Mouse (Mus musculus) kidney, postnatal 0 days (tissue): ENCODE data around the gene Gps1. TPM values are rescaled to one million over a fixed set of nuclear protein-coding genes. Genes with fewer than 3 reads are reported as not detected.

Experiments used
- ATAC-seq: fragments of 200-750 bp; cut with Nextera tagmentation; replicated peaks from 2 replicates; pipeline ENCODE4 v1.8.0; 2017; ENCODE audit warnings: low read depth, moderate number of reproducible peaks, moderate TSS enrichment, moderate library complexity; ENCODE audit not compliant: low FRiP score
- DNase-seq: peaks from one replicate; pipeline ENCODE4 v3.0.0-alpha.2; 2016; ENCODE audit warnings: low spot score
- H3K27ac ChIP-seq: fragments of 300-500 bp; sonication (generic); 2 replicates; pipeline ENCODE4 v1.5.1; 2014; ENCODE audit warnings: mild to moderate bottlenecking
- H3K27me3 ChIP-seq: fragments of 300-500 bp; sonication (generic); 2 replicates; pipeline ENCODE4 v1.6.1; 2014; ENCODE audit warnings: low read length, mixed read lengths; ENCODE audit not compliant: insufficient read depth
- H3K36me3 ChIP-seq: fragments of 300-500 bp; sonication (generic); 2 replicates; pipeline ENCODE4 v1.6.1; 2014; ENCODE audit warnings: low read length, mixed read lengths; ENCODE audit not compliant: insufficient read depth
- H3K4me1 ChIP-seq: fragments of 300-500 bp; sonication (generic); replicated peaks from 2 replicates; pipeline ENCODE4 v1.6.1; 2014; ENCODE audit warnings: antibody characterized with exemption, low read length, mixed read lengths; ENCODE audit not compliant: insufficient read depth
- H3K4me2 ChIP-seq: fragments of 300-500 bp; sonication (generic); 2 replicates; pipeline ENCODE4 v1.6.1; 2014; ENCODE audit warnings: mild to moderate bottlenecking, low read length, moderate library complexity, mixed read lengths
- H3K4me3 ChIP-seq: fragments of 300-500 bp; sonication (generic); replicated peaks from 2 replicates; pipeline ENCODE4 v1.5.1; 2014; ENCODE audit warnings: low read depth, low read length
- H3K9ac ChIP-seq: fragments of 300-500 bp; sonication (generic); 2 replicates; pipeline ENCODE4 v1.6.1; 2014; ENCODE audit warnings: low read depth, low read length
- H3K9me3 ChIP-seq: fragments of 300-500 bp; sonication (generic); replicated peaks from 2 replicates; pipeline ENCODE4 v1.6.1; 2016; ENCODE audit warnings: low read length, inconsistent platforms, mixed read lengths
- CTCF ChIP-seq: IDR thresholded peaks from 2 replicates; pipeline ENCODE4 v1.5.1; 2016; ENCODE audit warnings: antibody characterized with exemption, low read depth, mild to moderate bottlenecking, moderate library complexity
- WGBS: fragments of 180-500 bp; shearing (Covaris S2); extraction: QIAGEN DNeasy Blood & Tissue Kit; methylation state at CpG from one replicate; pipeline ENCODE4 v1.1.7; 2014; 5-methylcytosine and 5-hydroxymethylcytosine counted together
- polyA plus RNA-seq: library from polyadenylated mRNA; unstranded; fragments of >200 nt; fragmentation: Nextera tagmentation; extraction: Ambion mirVana; gene quantifications from 2 replicates; pipeline ENCODE4 v1.2.1, GENCODE M21; 2015

Gps1 gene
- polyA plus RNA-seq, 1 experiment from 2014 or later: 158 TPM

DNA sequence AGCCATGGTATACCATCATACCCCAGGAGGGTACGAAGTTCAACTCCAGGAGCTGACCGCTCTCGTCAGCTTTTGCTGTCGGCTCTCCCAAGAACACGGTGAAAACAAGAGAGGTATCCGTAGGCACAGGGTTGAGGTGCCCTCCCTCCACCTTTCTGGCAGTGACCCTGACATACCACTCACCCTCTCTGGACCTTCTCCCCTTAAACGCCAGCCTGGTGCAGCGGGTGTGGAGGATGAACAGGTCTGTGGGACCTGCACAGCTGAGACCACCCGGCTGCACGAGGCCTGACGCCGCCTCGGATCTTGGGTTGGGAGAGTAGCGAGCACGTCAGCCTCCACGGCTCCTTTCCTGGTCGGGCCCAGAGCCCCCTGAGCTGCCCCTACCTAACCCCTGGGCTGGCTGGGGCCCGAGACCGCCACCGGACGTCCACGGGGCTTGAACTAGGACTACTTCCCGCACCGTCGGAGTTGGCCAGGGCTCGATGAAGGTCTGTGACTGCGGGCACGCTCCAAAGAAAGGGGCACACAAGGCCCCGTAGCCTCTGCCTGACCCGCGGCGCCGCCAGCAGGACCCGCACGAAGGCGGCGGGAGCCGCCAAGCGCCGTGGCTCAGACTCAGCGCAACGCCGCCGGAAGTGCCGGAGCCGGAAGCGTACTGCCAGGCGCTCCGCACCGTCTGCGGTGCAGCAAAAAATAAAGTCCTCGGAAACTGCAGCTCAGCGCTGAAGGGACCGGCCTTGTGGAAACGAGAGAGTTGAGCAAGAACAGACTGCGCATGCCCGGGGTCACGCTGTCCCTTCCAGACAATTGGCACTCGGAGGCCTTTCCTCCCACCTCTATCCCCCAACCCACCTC lies 11.9 kb downstream of the Gps1 start, which contains the start of gene Dus1l:
Gene Dus1l, minus strand, starts transcription at position 648 of the 858 bp plus-strand sequence.
- Histone ChIP-seq H3K4me1 (no peaks in the 10 kb centered on the region; the same call in 1 of the 2 replicates), H3K9ac (peak within 1 kb of the TSS; percentile 97), H3K4me3 (peak within 1 kb of the TSS; percentile 96), H3K27ac (peak within 1 kb of the TSS; percentile 81), H3K27me3 (no peaks in the 10 kb centered on the region), H3K4me2 (peak within 1 kb of the TSS; percentile 80), H3K36me3 (peaks cover 23% of the 10 kb centered on the region), H3K9me3 (no peaks in the 10 kb centered on the region)
- ATAC-seq (peak; percentile 83), DNase-seq (peak; percentile 97)
- 2% methylated on average over 59 of the region's 59 CpGs for WGBS
- TF ChIP-seq CTCF: peak; percentile 5; the same call in 1 of the 2 replicates

GRCm38 (mm10) chr11:120796614-120796946 lies 12.5 kb downstream of the Gps1 start:
- no peak for ATAC-seq
- H3K27me3 ChIP-seq: no peaks in the 10 kb centered on the region
- TF ChIP-seq CTCF: no peak
- no peaks in the 10 kb centered on the region for H3K9me3 ChIP-seq
- no peak overlapping the region for H3K4me3 ChIP-seq
- peak overlapping the region; percentile 26; the same call in 1 of the 2 replicates for H3K4me2 ChIP-seq
- peak overlapping the region; percentile 81 for H3K27ac ChIP-seq
- peaks cover 18% of the 10 kb centered on the region; the same call in 1 of the 2 replicates for H3K36me3 ChIP-seq
- no peak for DNase-seq
- WGBS: 21% methylated on average over 8 of the region's 8 CpGs
- H3K9ac ChIP-seq: peak overlapping the region; percentile 97
- no peaks in the 10 kb centered on the region; the same call in 1 of the 2 replicates for H3K4me1 ChIP-seq

DNA sequence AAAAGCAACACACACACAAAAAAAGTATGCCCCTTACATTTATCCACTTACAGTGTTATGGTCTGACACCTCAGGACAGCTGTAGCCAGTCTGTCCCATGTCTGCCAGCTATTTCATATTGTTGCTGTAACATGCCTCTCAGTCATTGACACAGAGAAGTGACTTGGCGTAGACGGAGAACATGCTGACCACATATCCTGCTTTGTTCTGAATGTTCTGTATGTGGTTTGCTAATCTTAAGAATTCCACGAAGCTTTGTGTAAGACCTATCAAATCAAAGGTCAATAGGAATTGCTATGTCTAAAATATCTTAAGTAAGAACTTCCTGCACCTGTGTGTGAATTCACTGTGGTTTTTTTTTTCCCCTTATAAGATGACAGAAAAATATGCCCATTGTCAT lies 14.2 kb downstream of the Gps1 start:
- WGBS: 86% methylated on average over 3 of the region's 3 CpGs
- no peak for TF ChIP-seq CTCF
- no peak for ATAC-seq

GRCm38 (mm10) chr11:120799316-120799890 lies 15.3 kb downstream of the Gps1 start:
- 75% methylated on average over 6 of the region's 6 CpGs for WGBS
- Histone ChIP-seq H3K9ac (no peak overlapping the region), H3K27me3 (no peaks in the 10 kb centered on the region), H3K4me3 (no peak overlapping the region), H3K9me3 (no peaks in the 10 kb centered on the region), H3K4me2 (no peak overlapping the region), H3K36me3 (no peaks in the 10 kb centered on the region), H3K27ac (peak overlapping the region; percentile 32), H3K4me1 (no peaks in the 10 kb centered on the region; the same call in 1 of the 2 replicates)
- DNase-seq (no peak), ATAC-seq (no peak)
- no peak for TF ChIP-seq CTCF

More for the DNA sequence above, 14.2 kb downstream of the Gps1 start:
- no peak for DNase-seq
- Histone ChIP-seq H3K9ac (no peak overlapping the region), H3K4me1 (no peaks in the 10 kb centered on the region; the same call in 1 of the 2 replicates), H3K27me3 (no peaks in the 10 kb centered on the region), H3K4me3 (no peak overlapping the region), H3K9me3 (no peaks in the 10 kb centered on the region), H3K4me2 (no peak overlapping the region), H3K27ac (no peak overlapping the region), H3K36me3 (0 out of 2 replicates have a peak, but pooled peaks cover 2% of the 10 kb centered on the region)

DNA sequence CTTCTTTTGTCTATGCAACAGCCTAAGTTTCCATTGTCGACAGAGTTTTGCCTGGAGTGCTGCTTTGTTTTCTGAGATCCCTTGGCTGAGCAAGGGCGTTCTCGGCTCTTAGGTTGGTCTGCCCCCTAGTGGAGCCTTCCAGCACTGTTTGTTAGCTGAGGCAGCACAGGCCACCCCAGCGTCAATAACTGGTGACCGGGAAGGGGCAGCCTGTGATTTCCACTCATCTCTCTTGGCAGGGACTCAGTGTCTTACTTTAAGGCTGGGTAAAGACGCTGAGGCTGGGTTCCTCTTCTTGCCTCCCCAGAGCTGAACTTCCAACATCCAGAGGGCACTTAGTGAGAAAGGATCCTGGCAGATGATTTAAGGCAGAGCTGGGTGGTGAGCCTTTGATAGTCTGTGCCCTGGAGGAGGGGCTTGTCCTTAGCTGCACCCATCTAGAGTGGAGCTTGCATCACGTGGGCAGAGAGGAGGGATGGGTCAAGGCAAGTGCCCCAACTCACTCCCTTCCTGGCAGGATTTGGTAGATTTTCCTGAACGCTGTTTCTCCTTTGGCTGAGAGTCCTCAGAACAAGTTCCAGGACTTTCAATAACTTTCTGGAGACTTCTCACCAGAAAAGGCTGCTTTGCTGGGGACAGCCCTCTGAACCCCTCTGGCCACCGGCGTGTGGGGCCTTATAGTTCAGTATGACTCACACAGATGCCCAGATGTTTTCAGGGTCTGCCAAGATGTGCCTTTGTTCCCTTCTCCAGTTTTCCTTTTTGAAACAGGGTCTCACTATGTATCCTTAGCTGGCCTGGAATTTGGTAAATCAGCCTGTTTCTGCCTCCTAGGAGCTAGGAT lies 16.2 kb downstream of the Gps1 start:
- H3K4me3 ChIP-seq: no peak overlapping the region
- H3K9ac ChIP-seq: peak overlapping the region; percentile 23; the same call in 1 of the 2 replicates
- no peaks in the 10 kb centered on the region; the same call in 1 of the 2 replicates for H3K4me1 ChIP-seq
- H3K4me2 ChIP-seq: peak overlapping the region; percentile 18; the same call in 1 of the 2 replicates
- no peaks in the 10 kb centered on the region for H3K36me3 ChIP-seq
- peak overlapping the region; percentile 32 for H3K27ac ChIP-seq
- H3K27me3 ChIP-seq: no peaks in the 10 kb centered on the region
- ATAC-seq (peak; percentile 72), DNase-seq (peak; percentile 94)
- TF ChIP-seq CTCF: peak; percentile 95
- no peaks in the 10 kb centered on the region for H3K9me3 ChIP-seq
- 7% methylated on average over 10 of the region's 10 CpGs for WGBS

- Histone ChIP-seq H3K36me3 (peaks cover 29% of the 10 kb centered on the region), H3K9ac (no peak overlapping the region), H3K27ac (no peak overlapping the region), H3K27me3 (no peaks in the 10 kb centered on the region), H3K9me3 (no peaks in the 10 kb centered on the region), H3K4me2 (no peak overlapping the region), H3K4me3 (no peak overlapping the region), H3K4me1 (no peaks in the 10 kb centered on the region)
- ATAC-seq (no peak), DNase-seq (no peak)
- WGBS: 78% methylated on average over 7 of the region's 7 CpGs
- no peak for TF ChIP-seq CTCF
Measured at GRCm38 (mm10) chr11:120804274-120804673, 20.2 kb downstream of the Gps1 start.
